Mouse (Mus musculus) skeletal muscle tissue, adult 2 months (tissue): Measurements from ENCODE around the gene Olfr1135.

Experiments
- DNase-seq: peaks from one replicate; pipeline ENCODE4 v3.0.0-alpha.2; 2012; ENCODE audit warnings: low read depth, low spot score

Gene Olfr1135

GRCm38 (mm10) chr2:87673564-87673963, at the start of gene Olfr1135:
Gene Olfr1135 (minus strand): TSS chr2:87673664.
- DNase-seq, result no peak

- no peak for DNase-seq
Observed at GRCm38 (mm10) chr2:87713079-87713478, 39.6 kb upstream of the Olfr1135 start, which contains the start of gene Olfr1137. Gene Olfr1137 (minus strand): TSS chr2:87713179.

- no peak for DNase-seq
Observed at GRCm38 (mm10) chr2:87693847-87694246, 20.4 kb upstream of the Olfr1135 start, which contains the start of gene Olfr1136. Gene Olfr1136 (minus strand): TSS chr2:87693947.

DNA sequence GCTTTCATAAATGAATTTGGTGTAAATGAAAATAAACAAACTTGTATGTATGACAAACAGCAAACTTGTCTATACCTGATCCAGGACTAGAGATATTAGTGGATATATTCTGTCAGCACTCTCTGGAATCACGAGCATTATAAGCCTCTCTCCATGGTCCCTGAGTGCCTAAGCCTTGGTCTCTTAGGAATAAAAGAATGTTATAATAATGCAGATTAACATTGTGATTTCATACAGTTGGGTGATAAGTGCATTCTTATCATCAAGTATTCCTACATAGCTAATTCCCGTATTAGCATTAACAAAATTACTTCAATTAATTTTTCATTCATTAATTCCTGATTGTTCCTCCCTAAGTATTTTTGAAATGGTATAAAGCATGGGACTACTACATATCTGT, 15.1 kb downstream of the Olfr1135 start, which contains the start of gene Olfr1134:
Gene Olfr1134 (minus strand): TSS at position 101 of the 400 bp plus-strand sequence.
- no peak for DNase-seq

DNA sequence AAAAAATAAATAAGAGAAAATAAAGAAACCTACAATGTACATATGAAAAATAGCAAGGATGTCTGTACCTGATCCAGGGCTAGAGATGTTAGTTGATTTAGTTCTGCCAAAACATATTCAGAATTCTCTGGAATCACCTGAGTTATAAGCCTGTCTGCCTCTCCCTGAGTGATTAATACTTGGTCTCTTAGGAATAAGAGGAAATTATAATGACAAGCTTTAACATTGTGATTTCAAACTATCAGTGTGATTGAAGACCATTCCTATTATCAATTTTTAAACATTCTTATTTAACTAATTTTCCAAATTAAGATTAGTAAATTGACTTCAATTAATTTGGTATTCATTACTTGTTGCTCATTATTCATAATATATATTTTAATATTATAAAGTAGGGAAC, 26.2 kb downstream of the Olfr1135 start, which contains the start of gene Olfr1133:
Gene Olfr1133 (minus strand): TSS at position 101 of the 400 bp plus-strand sequence.
- no peak for DNase-seq

DNA sequence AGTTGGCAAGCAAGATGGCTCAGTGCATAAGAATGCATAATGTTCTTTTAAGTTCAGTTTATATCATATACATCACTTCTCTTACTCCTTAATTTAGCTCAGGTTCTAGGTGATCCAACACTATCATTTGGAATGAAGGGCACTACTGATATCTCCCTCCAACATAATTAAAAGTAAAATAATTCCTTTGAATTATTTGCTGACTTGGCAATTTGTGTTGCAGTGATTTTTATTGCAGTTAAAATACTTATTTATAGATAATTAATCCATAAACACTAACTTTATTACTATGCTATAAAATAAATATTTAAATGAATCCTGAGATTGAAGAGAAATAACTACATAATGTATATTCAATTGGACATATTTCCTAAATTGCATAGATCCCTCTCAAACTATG, 31.0 kb downstream of the Olfr1135 start:
- no peak for DNase-seq

- no peak for DNase-seq
Observed at GRCm38 (mm10) chr2:87637435-87637834, 36.0 kb downstream of the Olfr1135 start, which contains the start of gene Olfr1132. Gene Olfr1132 (minus strand): TSS chr2:87637535.

DNA sequence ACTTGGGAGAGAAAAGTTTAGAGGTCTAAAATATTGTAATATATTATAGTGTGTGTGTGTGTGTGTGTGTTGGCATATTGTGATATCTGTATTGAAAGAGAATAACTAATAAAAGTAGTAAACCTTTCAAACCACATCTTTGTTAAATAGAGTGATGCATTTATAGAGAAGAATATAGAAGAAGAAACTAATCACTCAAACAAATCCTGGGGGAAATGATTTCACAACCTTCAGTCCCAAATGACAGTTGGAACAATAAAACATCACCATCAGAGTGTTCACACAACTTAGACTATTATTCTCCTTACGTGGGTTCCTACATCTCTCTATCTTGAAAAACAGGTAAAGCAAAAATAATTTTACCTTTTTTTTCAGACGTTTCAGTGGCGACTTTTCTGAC, 46.7 kb downstream of the Olfr1135 start, which contains the start of gene Olfr1131:
Gene Olfr1131 (plus strand): TSS at position 301 of the 400 bp plus-strand sequence.
- DNase-seq, result no peak
